Mouse (Mus musculus) ovary, postnatal 14 days (tissue): ENCODE measurements around the gene Angptl6.

Experiments
- DNase-seq: peaks from one replicate; pipeline ENCODE4 v3.0.0; 2022; ENCODE audit warnings: low spot score

The Angptl6 gene

DNA sequence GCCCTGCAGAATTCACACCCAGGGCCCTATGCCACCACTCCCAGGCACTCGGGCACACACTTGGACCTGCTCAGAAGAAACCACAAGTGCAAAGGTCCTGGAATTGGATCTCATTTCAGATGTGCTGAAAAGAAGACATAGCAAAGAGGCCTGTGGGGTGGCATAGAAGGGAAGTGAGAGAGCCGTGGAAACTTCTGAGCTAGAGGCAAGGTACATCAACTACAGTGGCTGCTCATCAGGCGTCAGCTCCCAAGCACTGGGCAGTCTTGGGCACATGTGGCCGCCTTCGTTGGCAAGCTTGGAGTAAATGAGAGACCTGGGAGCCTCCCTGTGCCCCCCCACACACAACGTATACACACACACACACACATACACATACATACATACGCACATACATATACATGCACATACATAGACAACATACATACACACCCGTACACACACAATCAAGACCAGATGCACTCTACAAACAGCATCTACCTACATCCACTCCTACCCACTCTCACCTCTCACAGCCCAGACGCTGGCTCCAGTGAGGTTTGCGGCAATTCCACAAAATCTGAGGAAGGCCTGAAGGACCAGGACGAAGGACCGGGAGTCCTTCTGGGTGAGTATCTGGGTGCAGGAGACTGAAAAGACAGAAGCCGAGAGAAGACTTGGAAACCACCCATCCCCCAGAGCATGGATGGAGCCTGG is at the start of gene Angptl6:
Gene Angptl6 (minus strand): TSS at position 631 of the 696 bp plus-strand sequence.
- DNase-seq = no peak

DNA sequence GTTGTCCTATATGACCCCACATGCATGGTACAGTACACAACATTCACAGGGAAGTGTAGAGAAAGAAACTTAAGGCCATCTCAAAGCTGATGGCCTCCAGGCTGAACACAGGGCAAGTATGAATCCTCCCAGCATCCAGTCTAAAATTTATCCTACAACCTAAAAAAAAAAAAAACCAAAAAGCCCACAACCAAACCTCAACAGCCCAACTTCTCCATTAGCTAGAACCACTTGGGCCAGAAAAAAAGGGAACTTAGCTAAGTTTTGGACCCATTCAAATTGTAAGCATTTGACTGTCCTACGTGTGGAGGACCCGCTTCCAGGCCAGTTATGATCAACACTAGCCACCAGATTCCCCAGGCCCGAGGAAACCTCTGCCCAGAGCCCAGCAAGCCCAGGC is 43.7 kb upstream of the Angptl6 start:
- DNase-seq = no peak

DNA sequence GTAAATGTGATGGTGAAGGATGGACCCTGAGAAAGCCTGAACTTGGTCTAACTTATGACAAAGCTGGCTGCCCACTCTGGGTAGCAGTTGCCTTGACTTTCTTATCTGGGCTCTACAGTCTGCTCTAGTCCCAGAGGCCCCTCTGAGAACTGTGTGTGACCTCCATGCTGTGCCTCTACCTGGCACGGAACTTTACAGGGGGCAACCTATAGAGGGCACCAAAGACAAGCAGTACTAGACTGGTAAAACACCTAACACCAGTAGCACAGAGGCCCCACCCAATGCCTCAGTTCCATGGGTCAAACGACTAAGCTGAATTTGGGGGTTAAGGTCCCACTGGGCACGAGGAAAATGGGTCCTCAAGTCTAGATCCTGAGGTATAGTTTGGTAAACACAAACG is 36.6 kb upstream of the Angptl6 start:
- DNase-seq = no peak

DNA sequence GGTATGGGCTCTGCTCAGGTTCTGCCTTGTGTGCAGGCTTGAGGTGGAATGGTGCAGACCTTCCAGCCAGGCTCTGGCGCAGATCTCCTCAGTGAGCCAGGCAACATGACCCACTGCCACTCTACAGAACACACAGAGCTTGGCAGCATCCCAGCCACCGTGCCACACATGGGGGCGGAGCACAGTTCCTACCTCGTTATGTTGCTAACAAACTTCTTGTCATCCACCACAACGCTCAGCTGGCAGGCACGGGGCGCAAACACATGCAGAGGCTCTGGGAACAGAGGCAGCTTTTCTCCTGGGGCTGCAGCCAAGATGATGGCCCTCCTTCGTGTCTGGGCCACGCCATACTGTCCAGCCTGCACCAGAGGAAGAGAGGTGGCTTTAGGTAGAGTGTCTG is 30.4 kb upstream of the Angptl6 start:
- DNase-seq = no peak

DNA sequence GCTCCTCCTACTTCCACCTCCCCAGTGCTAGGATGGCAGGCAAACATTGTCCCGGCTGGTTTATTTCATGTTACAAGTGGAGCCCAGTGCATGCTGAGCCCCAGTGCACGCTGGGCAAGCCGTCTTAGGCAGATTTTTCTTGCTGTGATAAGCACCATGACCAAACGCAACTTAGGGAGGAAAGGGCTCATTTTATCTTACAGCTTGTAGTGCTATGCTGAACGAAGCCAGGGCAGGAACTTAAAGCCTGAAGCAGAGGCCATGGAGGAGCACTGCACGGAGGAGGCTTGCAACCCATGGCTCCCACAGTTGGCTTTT is 22.6 kb upstream of the Angptl6 start:
- no peak for DNase-seq

DNA sequence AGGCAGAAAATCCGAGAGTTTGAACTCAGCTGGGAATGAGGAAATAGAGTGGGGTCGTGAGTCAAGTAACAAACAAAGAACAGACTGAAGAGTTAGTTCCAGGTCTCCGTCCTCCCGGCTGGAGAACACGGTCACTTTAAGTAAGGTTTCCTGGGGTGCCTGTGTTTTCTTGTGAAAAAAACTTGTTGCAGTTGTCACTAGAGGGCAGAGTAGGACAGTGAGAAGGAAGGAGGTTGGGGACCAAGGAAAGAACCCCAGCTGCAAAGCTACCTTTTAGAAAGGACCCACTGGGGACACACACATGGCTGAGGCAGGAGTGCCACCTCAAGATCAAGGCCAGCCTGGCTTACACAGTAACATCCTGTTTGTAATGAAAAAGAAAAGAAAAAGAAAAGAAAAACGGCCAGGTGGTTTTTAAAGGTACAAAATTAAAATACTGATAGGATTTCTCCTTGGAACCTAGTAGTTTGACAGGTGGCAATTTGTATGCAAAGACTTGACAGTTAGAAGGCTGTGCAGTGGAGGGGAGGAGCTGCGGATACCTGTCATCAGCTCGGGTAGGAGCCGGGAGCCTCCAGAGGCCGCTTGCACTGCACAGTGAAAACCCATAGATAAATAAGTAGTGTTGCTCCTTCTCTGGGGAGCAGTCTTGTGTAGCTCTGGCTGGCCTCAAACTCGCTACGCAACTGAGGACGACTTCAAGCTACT is 22.1 kb upstream of the Angptl6 start:
- DNase-seq = no peak

DNA sequence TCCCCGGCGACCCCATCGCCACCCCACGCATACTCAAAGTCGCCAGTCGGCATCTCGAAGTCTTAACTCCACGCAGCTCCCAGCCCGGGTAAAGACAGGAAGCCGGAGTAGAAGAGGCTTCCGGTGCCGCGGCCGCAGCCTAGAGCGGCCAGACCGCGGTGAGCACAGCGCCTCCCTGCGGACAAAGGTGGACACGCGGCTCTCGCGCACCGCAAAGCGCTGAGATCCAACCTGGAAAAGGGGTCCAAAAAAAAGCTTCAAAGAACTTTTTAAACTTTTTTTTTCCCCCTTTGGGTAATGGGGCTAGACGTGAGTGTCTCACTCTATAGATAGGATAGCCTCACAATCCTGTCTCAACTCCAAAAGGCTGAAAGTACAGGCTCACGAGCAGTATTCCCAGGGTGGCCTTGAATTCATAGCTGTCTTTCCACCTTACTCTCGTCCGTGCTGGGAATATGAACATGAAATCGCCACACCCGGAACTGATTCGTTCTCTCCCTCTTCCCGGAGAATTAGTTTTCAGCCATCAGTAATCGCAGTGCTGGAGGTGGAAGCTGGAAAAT is 19.1 kb upstream of the Angptl6 start, which contains the start of gene Eif3g:
Gene Eif3g (minus strand): TSS at position 113 of the 563 bp plus-strand sequence.
- DNase-seq = peak; percentile 83

DNA sequence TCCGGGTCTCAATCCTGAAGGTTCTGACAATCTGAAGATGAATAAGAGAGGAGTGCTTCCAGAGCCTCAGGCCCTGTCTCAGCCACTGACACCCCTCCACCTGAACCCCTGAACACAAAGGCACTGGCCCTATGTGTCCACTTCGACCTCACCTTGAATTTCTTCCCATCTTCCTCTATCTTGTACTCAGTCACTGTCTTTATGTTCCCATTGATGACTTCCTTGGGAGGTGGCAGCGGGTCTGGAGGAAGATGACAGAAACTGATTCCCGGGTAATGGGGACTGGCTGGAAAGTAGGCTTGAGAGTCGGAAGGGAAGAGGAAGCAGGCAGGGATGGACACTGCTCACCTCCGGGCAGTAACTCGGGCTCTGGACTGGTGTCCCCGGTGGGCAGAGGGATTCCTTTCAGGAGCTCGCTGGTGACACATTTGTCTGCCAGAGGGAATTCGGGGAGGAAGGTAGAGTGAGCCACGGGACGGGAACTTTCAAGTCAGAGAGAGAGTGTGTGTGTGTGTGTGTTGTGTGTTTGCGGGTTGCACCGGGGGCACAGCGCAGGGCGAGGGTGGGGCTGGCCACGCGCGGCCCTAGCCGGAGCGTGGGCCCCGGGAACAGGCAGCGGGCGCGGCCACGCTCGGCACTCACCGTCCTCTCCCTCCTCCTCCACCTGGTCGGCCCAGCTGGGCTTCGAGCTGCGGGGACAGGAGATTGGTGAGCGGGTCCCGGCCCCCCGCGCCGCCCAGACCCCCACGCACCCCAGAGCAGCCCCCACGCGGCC is 18.4 kb upstream of the Angptl6 start:
- DNase-seq = no peak

DNA sequence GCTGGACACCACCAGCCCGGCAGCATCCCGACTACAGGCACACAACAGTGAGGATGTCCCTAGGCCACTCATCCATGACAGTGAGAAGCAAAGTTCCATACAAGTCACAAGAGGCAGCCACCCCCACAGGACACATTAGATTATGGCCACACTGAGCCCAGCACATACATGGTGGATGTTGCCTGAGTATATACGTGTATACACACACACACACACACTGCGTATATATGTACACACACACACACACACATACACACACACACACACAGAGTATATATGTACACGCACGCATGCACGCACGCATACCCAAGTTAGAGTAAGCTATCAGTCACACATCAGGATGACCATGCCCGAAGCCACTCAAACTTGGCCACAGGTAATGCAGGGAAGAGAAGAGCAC is 15.9 kb upstream of the Angptl6 start:
- no peak for DNase-seq

DNA sequence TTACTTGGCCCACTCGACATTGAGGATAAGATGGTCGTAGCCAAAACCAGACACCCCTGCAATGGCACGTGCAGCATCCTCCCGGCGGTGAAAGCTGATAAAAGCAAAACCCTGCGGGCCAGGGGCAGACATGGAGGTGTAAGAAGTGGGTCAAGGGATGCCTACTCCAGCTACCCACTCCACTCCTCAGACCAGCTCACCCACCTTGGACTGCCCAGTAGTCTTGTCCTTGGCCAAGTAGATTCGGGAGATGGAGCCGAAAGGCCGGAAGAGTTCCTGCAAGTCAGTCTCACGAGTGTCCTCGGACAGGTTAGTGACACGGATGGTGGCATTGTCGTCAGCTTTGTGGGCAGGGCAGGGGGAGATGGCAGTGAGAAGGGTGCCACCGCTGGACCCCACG is 15.1 kb upstream of the Angptl6 start:
- DNase-seq = no peak

DNA sequence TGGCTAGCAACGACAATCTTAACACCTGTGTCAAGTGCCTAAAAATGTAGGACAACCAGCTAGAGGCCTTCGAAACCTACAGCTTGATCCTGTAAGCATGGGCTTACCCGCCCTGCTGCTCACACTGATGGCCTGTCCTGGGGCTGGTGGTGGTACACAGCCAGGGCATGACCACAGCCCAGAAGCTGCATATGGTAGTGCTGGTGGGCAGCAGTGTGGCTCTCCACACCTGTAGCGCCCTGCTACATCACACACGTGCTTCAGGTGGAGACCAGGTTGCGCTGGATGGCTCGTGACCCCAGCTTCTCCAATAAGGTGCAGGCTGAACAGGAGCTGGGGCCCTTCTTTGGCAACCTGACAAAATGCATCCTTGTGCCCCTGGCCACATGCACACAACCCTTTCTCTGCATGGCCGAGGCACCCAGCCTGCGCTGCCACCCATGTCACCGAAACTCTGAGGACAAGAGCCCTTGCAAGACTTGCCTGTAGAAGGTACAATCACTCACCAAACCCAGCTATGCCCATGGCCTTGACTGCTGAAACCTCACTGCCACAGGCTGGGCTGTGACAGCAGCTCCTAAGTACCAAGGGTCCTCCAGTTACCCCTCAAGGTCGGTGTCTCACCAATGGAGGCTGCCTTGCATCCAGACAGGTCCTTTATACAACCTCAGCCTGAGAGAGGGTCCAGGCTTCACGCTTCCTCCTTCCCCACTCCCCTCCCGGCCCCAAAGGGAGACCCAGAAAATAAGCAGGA is 14.2 kb upstream of the Angptl6 start:
- DNase-seq = no peak

DNA sequence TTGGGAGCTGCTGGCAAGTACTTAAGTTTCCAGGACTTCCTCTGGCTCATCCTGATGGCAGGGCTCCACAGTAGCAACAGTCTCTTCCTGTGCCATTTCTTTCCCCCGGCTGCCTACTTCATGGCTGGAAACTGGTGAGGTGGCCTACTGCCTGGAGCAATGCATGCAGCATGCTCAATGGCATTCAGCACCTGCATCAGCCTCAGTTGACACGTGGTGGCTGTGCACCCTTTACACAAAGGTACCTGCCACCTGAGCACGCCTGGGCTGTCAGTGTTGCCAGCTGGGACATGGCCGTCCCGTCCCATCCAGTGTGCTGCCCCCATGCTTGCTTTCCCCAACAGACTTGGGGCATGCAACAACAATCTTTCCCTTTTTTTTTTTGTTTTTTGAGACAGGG is 13.5 kb upstream of the Angptl6 start:
- no peak for DNase-seq

DNA sequence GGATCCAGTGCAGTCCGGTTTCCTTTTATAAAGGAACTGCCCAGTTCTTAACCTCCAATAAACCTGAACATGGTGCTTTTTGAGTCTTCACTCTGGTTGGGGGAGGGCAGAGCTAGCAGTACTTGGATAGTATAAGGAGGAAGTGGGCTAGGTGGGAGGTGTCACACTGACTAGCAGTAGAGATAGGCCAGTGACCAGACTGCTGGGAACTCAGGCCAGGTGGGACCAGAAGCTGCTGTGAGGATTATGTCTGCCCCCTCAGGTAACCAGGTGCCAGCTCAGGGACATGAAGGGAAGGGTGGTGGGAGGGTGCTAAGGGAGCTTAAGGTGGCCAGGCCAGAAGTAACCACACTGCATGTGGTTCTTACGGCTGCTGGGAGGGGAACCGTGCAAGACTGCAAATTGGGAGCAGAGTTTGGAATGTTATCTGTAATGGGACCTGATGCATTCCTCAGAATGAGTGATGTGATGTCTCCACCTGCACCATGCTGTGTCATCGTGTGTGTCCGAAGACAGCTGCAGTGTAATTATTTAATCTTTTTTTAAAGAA is 12.7 kb upstream of the Angptl6 start:
- DNase-seq = no peak

DNA sequence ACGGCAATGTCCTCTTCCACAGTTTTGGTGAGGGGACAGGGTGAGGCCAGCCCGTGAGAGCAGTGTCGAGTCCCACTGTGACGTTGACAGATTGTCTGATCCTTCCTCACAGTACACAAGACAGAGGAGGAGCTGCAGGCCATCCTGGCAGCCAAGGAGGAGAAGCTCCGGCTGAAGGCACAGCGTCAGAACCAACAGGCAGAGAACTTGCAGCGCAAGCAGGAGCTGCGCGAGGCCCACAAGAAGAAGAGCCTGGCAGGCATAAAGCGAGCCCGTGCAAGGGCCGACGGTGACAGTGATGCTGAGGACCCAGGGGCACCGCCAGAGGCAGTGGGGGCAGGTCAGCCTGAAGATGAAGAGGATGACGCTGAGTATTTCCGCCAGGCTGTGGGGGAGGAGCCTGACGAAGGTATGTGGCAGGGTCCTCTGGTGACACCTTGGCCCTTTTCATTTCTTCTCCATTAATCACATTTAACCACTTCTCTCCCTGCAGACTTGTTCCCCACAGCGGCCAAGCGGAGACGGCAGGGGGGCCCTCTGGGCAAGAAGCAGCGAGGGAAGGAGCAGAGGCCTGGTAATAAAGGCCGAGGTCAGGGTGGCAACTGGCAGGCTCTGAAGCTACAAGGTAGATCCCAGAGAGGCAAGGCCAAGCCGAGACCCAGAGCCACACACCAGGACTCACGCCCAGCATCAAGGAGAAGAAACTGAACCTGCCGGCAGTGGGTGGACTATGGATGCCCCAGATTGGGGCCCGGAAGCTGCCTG is 12.0 kb upstream of the Angptl6 start:
- no peak for DNase-seq

DNA sequence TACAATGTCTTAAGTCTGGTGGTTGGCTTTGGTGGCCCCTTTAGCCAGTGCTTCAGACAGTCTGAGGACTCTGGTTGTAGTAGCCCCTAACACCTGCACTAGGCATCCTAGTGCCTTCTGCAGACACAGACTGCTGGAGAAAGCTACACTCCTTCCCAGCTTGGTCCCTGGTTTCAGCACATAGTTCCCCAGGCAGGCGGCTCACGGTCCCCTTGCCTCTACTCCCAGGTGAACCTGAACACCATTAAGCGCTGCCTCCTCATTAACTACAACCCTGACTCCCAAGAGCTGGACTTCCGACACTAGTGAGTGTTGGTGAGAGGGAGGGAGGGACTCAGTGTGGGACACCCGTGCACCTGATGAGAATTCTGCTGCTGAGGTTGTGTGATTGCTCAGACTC is 10.9 kb upstream of the Angptl6 start:
- DNase-seq = no peak

DNA sequence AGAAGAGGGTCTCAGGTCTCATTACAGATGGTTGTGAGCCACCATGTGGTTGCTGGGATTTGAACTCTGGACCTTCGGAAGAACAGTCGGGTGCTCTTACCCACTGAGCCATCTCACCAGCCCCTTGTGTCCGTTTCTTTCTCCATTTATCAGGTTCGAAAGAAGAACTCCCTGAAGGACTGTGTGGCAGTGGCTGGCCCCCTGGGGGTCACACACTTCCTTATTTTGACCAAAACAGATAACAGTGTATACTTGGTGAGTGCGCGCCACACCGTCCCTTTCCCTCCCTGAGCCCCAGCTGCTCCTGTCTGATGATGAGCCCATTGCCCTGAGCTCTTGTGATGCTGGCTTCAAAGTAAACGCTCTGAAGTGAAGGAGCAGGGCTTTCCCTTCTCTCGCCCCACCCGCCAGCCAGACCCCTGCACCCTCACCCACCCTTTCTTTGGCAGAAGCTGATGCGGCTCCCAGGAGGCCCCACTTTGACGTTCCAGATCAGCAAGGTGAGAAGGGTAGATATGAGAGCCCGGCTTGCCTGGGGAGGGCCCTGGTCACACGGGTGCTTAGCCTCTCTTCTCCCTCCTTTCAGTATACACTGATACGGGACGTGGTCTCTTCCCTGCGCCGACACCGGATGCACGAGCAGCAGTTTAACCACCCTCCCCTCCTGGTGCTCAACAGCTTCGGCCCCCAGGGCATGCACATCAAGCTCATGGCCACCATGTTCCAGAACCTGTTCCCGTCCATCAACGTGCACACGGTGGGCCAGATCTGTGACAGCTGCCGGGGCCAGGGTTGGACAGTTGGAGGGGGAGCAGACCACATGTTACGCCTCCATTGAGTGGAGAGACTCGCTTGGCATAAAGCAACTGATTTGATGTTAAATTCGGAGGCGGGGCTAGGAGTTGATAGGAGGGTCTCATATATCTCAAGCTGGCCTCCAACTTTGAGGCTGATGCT is 9.9 kb upstream of the Angptl6 start:
- DNase-seq = no peak

DNA sequence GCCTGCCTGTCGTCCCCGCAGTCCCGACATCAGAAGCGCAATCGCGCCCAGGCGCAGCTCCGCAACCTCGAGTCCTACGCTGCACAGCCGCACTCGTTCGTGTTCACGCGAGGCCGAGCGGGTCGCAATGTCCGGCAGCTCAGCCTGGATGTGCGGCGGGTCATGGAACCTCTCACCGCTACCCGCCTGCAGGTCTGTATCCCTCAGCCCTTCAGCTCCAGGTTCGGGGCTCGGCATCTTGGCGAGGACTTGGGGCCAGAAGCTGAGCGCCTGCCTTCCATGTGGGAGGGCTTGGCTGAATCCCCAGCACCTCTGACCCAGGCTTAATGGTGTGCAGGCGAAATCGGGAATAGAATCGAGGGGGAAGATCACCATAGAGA is 8.8 kb upstream of the Angptl6 start:
- DNase-seq = no peak

DNA sequence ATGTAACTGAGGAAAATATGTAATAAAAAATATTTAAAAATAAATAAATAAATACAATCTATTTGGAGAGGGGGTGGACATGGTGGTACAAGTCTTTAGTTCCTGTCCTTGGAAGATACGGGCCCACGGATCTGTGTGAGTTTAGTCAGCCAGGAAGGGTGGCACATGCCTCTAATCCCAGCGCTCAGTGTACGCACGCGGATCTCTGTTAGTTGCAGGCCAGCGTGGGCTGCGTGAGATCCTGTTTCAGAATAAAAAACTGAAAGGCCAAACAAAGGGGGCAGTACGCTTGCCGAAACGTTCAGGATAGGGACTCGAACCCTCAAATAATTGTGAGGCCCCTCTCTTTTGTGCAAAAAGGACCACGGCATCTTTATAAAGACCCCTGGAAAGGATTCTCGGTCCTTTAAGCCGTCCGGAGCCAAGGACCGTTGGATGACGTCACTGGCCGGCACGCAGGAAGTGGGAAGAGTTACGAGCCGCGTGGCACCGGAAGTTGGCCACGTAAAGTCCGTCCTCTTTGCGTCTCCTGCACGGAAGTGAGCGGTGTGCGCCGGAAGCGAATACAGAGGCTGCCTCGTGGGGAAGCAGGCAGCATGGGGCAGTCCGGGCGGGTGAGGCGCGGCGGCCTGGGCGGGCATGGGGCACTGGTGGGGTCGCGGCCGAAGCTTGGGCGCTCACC is 8.3 kb upstream of the Angptl6 start, which contains the start of gene Ppan:
Gene Ppan (plus strand): TSS at position 472 of the 682 bp plus-strand sequence.
- DNase-seq = peak; percentile 83

DNA sequence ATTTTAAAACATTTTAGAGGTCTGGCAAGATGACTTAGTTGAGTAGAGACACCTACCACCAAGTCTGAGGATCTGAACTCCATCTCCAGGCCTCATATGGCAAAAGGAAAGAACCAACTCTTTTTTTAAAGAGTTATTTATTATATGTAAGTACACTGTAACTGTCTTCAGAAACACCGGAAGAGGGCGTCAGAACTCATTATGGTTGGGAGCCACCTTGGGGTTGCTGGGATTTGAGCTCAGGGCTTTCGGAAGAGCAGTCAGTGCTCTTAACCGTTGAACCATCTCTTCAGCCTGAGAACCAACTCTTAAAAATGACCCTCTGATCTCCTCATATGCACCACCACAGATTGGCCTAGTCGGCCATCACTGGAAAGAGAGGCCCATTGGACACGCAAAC is 7.7 kb upstream of the Angptl6 start:
- DNase-seq = no peak
